Mouse (Mus musculus) ovary, adult 18-20 months (tissue): Measurements from ENCODE around the gene Kdelc1.

Experiments used
- DNase-seq: peaks from one replicate; pipeline ENCODE4 v3.0.0; 2022; ENCODE audit warnings: low spot score, mixed read lengths

Gene Kdelc1

DNA sequence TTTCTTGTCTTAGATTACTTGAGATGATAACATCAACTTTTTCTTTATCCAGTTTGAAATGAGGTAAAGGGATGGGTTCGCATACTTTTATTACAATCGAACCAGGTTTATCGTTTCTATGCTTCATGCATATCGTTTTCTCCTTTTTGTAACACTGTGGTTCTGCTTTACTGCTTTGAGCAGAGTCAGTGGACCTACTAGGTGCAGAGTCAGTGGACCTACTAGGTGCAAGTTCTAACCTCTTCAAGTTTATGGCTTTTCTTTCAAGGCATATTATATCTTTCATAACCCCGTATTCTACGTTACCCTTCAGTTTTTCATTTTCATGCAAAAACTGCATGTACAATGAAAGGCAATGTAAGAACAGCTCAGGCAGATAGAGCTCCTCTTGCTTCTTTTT, 55.2 kb downstream of the Kdelc1 start:
- DNase-seq = no peak

GRCm38 (mm10) chr1:44061836-44062235, 56.8 kb downstream of the Kdelc1 start, which contains the start of gene Gm8251:
Gene Gm8251, minus strand, starts transcription at chr1:44061936.
- DNase-seq = no peak

DNA sequence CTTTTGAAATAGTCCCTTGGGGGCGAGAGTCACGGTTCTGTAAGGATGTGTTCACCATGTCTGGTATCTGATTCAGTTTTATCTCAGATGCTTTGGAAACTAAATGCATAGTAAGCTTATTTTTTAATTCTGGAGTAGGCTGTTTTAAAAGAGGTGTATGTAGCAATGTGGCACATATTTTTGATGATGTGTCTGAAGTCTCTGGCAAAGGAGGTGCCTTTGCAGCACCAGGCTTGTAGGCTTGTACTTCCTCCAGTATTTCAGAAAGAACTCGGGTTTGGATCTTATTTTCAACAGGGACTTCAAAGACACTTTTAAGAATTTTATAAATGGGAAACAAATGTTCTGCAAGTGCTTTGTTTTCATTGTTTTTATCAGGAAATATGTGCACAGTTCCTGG, 60.8 kb downstream of the Kdelc1 start:
- DNase-seq = no peak
